Mouse (Mus musculus): Measurements from ENCODE around the gene Timp3.

Timp3 gene

GRCm38 (mm10) chr10:86300293-86301116 is at the start of gene Timp3:
Gene Timp3 (plus strand): TSS chr10:86300372.
- DNase-seq: peak; percentile 89 to 94

- no peak for DNase-seq
Measured at GRCm38 (mm10) chr10:86256221-86256620, 44.0 kb upstream of the Timp3 start.

- no peak for DNase-seq
Measured at GRCm38 (mm10) chr10:86257045-86257444, 43.1 kb upstream of the Timp3 start.

GRCm38 (mm10) chr10:86258046-86258445 is 42.1 kb upstream of the Timp3 start:
- no peak for DNase-seq

GRCm38 (mm10) chr10:86258992-86259391 is 41.2 kb upstream of the Timp3 start:
- DNase-seq: peak in 1 of 2 experiments; percentile 46

GRCm38 (mm10) chr10:86261725-86262124 is 38.4 kb upstream of the Timp3 start:
- no peak for DNase-seq

GRCm38 (mm10) chr10:86264618-86265017 is 35.6 kb upstream of the Timp3 start:
- peak; percentile 29 to 58 for DNase-seq

GRCm38 (mm10) chr10:86270254-86270653 is 29.9 kb upstream of the Timp3 start:
- DNase-seq: no peak

- DNase-seq: no peak
Measured at GRCm38 (mm10) chr10:86272826-86273225, 27.3 kb upstream of the Timp3 start.

- peak; percentile 65 to 79 for DNase-seq
Measured at GRCm38 (mm10) chr10:86273410-86274191, 26.6 kb upstream of the Timp3 start.

GRCm38 (mm10) chr10:86275585-86275984 is 24.6 kb upstream of the Timp3 start:
- no peak for DNase-seq

- DNase-seq: no peak
Measured at GRCm38 (mm10) chr10:86277327-86277726, 22.8 kb upstream of the Timp3 start.

GRCm38 (mm10) chr10:86278481-86278880 is 21.7 kb upstream of the Timp3 start:
- DNase-seq: no peak

GRCm38 (mm10) chr10:86279579-86280168 is 20.5 kb upstream of the Timp3 start:
- DNase-seq: no peak

- DNase-seq: no peak
Measured at GRCm38 (mm10) chr10:86281238-86281637, 18.9 kb upstream of the Timp3 start.

GRCm38 (mm10) chr10:86286508-86286907 is 13.7 kb upstream of the Timp3 start:
- DNase-seq: peak in 1 of 2 experiments; percentile 77

GRCm38 (mm10) chr10:86290109-86290771 is 9.9 kb upstream of the Timp3 start:
- DNase-seq: peak; percentile 88 to 93

GRCm38 (mm10) chr10:86293880-86294279 is 6.3 kb upstream of the Timp3 start:
- no peak for DNase-seq

- peak; percentile 84 to 85 for DNase-seq
Measured at GRCm38 (mm10) chr10:86294599-86295365, 5.4 kb upstream of the Timp3 start.

- no peak for DNase-seq
Measured at GRCm38 (mm10) chr10:86295454-86296098, 4.6 kb upstream of the Timp3 start.

- DNase-seq: peak; percentile 79 to 84
Measured at GRCm38 (mm10) chr10:86296111-86296510, 4.1 kb upstream of the Timp3 start.

GRCm38 (mm10) chr10:86297307-86297706 is 2.9 kb upstream of the Timp3 start:
- no peak for DNase-seq

Measured in kidney, adult 8-10 months (tissue).